Mouse (Mus musculus) monocyte, adult 2 months (primary cell): ENCODE measurements around the gene Lce3c.

Source experiments
- DNase-seq, 2 experiments: peaks; one replicate each; pipeline ENCODE4 v3.0.0; 2022; ENCODE audit warnings: low spot score in 2 of 2, low read depth in 1 of 2

Lce3c gene

GRCm38 (mm10) chr3:92944186-92944585, at the start of gene Lce3c:
Gene Lce3c, plus strand, starts transcription at chr3:92944486.
- DNase-seq: no peak

- no peak for DNase-seq
Observed at GRCm38 (mm10) chr3:92894489-92894888, 49.8 kb upstream of the Lce3c start.

- DNase-seq: no peak
Observed at GRCm38 (mm10) chr3:92902992-92903391, 41.3 kb upstream of the Lce3c start.

- no peak for DNase-seq
Observed at GRCm38 (mm10) chr3:92903640-92904039, 40.6 kb upstream of the Lce3c start.

- DNase-seq: no peak
Observed at GRCm38 (mm10) chr3:92905182-92905581, 39.1 kb upstream of the Lce3c start.

- no peak for DNase-seq
Observed at GRCm38 (mm10) chr3:92907571-92907970, 36.7 kb upstream of the Lce3c start.

- no peak for DNase-seq
Observed at GRCm38 (mm10) chr3:92920364-92920763, 23.9 kb upstream of the Lce3c start.

GRCm38 (mm10) chr3:92926130-92926529, 18.2 kb upstream of the Lce3c start, which contains the start of gene Lce3a:
Gene Lce3a, minus strand, starts transcription at chr3:92926230.
- no peak for DNase-seq

GRCm38 (mm10) chr3:92932679-92933078, 11.6 kb upstream of the Lce3c start, which contains the start of gene Lce3b:
Gene Lce3b, plus strand, starts transcription at chr3:92932979.
- no peak for DNase-seq

- DNase-seq: no peak
Observed at GRCm38 (mm10) chr3:92957090-92957489, 12.8 kb downstream of the Lce3c start, which contains the start of gene Lce3d. Gene Lce3d, plus strand, starts transcription at chr3:92957390.

- DNase-seq: no peak
Observed at GRCm38 (mm10) chr3:92966761-92967160, 22.5 kb downstream of the Lce3c start, which contains the start of gene Lce3e. Gene Lce3e, plus strand, starts transcription at chr3:92967061.

GRCm38 (mm10) chr3:92978484-92978883, 34.2 kb downstream of the Lce3c start:
- no peak for DNase-seq

- DNase-seq: no peak
Observed at GRCm38 (mm10) chr3:92991926-92992325, 47.6 kb downstream of the Lce3c start, which contains the start of gene Lce3f. Gene Lce3f, plus strand, starts transcription at chr3:92992226.
